Mouse (Mus musculus): ENCODE measurements at regions not wholly inside any gene's neighbourhood (a gene's known extent, or its start where the extent isn't known, plus 50 kb on each side); places are given as distances from the start of the nearest gene placed in this dataset.
A peak's percentile ranks its signal among the peaks of the same experiment; 100 is the strongest.

DNA sequence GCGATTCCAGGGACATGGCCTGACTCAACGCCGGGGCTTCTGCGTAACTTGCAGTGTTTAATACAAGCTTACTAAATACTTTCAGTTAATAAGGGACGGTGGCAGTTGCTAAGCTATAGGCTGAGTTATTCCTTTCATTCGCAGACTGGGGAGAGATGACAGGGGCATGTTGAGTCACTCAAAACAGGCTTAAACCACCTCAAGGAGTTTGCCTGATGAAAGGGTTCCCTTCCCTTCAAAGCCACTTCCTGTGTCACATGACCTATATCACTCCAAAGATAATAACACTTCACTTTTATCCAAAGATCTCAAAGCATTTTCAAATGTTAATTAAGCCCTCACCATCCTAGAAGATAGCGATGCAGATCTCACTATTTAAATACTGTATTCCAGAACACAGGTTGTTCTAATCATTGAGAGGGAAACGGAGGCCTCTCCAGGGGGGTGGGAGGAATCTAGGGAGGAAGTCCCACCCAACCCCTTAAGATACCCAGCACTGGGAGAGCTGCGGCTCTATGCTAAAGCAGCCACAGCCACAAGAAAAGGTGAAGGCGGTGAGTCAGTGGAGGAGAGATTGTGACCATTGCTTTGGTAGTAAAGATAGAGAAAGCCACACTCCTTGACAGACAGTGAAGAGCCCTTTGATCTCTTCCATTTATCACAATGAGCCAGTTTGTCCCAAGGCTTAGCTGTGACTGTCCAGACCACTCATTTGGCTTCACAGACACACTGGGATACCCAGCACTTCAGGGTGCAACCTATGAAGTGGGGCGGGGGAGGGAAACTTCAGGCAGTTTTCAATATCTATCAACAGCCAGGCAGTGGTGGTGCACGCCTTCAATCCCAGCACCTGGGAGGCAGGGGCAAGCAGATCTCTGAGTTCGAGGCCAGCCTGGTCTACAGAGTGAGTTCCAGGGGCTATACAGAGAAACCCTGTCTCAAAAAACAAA, 182.0 kb upstream of the Cdkn3 start:
- TF ChIP-seq TBP (IDR thresholded peaks at IDR 0.05; ENCODE audit: low read depth, low read length) = no peak
- no peak for TF ChIP-seq GATA1 (IDR thresholded peaks at IDR 0.05; ENCODE audit: low read depth, low read length)
- no peak for TF ChIP-seq MEF2A (IDR thresholded peaks at IDR 0.05; ENCODE audit: extremely low read depth, insufficient replicate concordance, low read depth, low read length, poor library complexity, severe bottlenecking)
- no peak for TF ChIP-seq TCF12 (IDR thresholded peaks at IDR 0.05; ENCODE audit: low read depth, low read length)
- TF ChIP-seq CTCF (IDR thresholded peaks at IDR 0.05 in 2 of 3, conservative IDR thresholded peaks at IDR 0.05 in 1 of 3; ENCODE audit: control insufficient read depth in 1 of 3, insufficient read depth in 1 of 3, low read depth in 2 of 3, low read length in 3 of 3, poor library complexity in 1 of 3, severe bottlenecking in 1 of 3) = no peak
- no peak for TF ChIP-seq ZMIZ1 (IDR thresholded peaks at IDR 0.05; ENCODE audit: low read depth, low read length)
- no peak for TF ChIP-seq TAL1 (IDR thresholded peaks at IDR 0.05; ENCODE audit: low read length)
- TF ChIP-seq CHD2 (IDR thresholded peaks at IDR 0.05; ENCODE audit: low read length) = no peak
- no peak for TF ChIP-seq MAX (IDR thresholded peaks at IDR 0.05; ENCODE audit: low read length)
- TF ChIP-seq EP300 (IDR thresholded peaks at IDR 0.05; ENCODE audit: low read depth in 1 of 2, low read length in 2 of 2) = no peak
- TF ChIP-seq ZC3H11A (IDR thresholded peaks at IDR 0.05; ENCODE audit: low read depth, low read length) = no peak
- no peak for TF ChIP-seq ZNF384 (IDR thresholded peaks at IDR 0.05; ENCODE audit: low read depth, low read length)
- TF ChIP-seq USF1 (IDR thresholded peaks at IDR 0.05; ENCODE audit: low read depth, low read length) = peak; percentile 75
- TF ChIP-seq POLR2A (IDR thresholded peaks at IDR 0.05; ENCODE audit: control insufficient read depth in 1 of 2, insufficient read depth in 1 of 2, low read depth in 1 of 2, low read length in 2 of 2, poor library complexity in 1 of 2) = no peak
